Mouse (Mus musculus) lung, postnatal 10 days (tissue): ENCODE results near the gene Atad5.

Experiments
- DNase-seq: peaks from one replicate; pipeline ENCODE4 v3.0.0; 2021

The Atad5 gene

DNA sequence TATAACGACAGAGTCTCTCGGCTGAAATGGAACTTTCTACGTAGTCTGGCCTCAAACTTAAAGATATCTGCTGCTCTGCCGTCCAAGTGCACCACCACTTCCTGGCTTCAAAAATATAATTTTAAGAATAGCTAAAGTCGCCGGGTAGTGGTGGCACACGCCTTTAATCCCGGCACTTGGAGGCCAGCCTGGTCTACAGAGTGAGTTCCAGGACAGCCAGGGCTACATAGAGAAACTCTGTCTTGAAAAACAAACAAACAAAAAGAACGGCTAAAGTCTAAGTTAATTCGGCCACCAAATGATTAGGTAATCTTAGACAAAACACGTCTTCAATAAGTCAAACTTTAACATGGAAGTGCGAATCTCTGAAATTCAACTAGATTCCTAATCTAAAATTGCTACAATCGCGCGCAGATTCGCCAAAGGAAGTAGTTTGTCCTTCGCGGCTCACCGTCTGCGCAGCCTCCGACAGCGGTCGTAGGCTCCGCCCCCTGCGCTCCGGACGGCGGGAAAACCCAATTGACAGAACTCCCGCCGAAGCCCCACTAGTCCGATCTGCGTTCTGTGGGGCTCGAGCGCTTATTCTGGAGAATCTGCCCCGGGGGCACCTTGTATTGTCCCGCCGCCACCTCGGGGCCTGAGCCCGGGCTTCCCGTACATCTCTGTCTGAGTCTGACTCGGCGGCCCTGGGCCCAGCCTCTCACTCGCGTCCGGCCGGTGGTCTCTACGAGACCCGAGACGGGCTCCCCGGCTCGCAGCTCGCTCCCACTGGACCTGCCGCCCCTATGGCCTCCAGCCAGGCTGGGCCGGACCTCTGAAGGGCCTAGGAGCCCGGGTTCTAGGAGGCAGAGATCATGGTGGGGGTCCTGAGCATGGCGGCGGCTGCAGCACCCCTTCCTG, at the start of gene Atad5:
Atad5 (plus strand) TSS at position 484 of the 900 bp plus-strand sequence.
- peak; percentile 94 for DNase-seq

DNA sequence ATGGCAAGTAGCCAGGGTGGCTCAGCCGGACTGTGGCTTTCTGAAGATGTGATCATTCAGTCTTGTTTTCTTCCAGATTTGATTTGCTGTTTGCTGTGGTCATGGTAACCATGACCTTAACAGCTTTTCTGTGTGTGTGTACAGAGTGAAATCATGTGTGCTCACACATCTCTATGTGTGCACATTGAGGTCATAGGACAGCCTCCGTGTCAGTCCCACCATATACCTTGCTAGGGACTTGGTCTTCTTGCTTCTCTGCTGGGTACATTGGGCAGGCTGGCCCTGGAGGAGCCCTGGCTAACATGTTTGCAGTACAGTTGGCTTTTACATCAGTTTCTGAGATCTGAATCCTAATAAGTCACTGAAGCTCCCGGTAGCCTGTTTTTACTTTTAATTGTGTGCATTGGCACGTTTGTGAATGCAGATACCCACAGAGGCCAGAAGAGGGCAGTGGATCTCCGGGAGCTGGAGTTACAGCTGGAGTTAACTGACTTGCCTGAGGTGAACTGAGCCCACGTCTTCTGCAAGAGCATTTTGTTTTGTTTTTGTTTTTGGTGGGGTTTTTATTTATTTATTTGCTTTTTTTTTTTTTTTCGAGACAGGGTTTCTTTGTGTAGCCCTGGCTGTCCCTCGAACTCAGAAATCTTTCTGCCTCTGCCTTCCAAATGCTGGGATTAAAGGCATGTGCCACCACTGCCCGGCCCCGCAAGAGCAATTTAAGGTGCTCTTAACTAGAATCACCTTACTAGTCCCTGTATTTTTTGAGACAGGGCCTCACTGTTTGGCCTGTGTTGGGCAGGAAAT, 46.4 kb upstream of the Atad5 start:
- peak; percentile 72 for DNase-seq

DNA sequence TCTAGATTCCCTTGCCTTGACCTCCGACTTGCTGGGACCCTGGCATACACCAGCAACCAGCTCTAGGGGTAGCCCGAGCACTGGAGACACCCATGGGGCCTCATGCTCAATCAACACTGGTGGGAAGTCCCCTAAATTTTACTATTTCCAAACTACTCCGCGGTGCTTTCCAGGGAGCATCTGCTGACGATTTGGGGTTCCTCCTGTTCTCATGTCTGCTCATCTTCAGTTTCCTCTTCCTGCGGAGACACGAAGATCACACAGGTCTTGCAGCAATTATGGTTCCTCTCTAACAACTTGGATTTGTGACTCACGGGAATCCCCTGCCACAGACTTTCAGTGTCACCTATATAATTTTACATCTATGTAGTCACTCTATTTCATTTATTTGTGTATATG, 45.8 kb upstream of the Atad5 start:
- no peak for DNase-seq

DNA sequence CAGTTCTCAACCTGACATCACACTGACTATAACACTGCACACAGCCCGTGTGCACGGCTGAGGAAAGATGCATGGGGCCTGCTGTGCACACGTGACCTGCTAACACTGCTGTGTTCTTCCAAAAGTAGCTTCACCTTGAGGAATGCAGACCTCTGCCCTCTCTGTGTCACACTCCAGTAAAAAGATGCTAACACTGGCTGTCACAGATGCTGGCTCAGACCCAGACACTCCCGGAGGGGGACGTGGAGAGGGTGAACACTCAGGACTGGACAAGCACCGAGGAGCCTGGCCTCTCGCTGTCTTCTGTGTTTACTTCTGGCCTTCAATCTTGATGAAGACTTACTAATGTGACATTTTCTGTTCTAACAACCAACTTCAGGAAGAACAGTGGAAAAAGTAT, 42.3 kb upstream of the Atad5 start:
- DNase-seq, result no peak

DNA sequence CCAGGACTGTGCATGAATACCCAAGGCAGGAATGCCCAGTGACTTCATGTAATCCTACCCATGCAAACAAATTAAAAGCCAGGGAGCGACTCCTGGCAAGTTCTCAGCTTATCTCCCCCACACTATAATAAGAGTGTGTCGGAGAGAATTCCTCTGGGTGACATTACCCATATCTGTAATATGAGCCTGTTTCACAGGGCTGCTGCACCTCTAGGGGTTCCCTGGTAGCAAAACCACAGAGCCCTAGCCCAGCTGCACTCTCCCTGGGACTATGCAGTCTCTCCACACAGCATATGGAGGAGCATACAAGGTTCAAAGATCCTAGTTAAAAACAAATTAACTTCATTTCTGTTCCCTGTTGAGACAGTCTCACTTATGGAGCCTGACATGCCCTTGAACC, 39.1 kb upstream of the Atad5 start:
- DNase-seq, result peak; percentile 8

DNA sequence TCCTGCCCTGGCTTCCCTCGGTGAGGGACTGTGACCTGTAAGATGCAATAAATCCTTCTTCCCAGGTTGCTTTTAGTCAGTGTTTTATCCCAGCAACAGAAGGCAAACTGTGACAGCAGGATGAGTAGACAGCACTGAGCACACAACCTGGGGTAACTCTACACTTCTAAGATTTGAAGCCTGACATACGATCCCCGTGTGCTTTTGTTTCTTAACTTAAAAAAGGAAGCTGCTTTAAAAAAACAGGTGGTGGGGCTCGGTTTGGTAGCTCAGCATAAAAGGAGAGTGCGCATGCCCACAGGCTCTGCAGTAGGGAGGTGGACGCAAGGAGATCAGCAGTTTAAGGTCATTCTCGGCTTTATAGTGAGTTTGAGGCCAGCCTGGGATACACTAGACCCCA, 36.7 kb upstream of the Atad5 start:
- no peak for DNase-seq

DNA sequence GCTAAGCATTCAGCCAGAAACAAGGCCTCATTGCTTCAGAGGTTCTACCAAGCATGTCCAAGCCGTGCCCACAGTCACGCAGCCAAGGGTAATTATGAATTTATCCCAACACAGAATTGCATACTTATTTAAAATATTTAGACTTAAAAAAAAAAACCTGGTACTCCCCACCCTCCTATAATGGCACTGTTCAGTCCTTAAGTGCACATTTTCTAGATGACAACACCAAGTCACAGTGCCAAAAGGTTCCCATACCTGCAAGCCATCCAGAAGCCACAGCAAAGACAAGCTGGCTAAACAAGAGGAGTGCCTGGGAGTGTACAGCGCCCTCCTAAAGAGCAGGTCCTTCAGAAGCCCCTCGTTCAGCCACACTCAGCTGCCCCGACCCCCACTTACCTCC, 36.0 kb upstream of the Atad5 start:
- DNase-seq, result no peak

DNA sequence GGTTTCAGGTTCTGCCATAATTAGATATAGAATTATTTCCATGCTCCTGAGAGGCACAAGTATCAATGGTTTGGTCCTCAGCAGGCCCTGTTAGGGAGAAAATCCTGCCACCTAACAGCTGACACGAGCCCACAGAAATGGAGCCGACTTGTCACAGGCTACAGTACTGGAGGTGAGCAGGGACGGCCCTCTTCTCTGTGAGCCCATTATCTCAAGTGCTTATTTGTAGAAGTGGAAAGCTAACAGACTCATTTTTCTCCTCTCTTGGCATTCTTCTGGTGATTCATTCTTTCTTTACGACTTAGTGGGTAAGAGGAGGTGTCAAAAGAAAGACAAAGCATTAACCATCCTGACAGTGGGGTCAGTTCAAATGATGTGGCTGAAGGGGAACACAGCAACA, 34.5 kb upstream of the Atad5 start:
- DNase-seq, result no peak

DNA sequence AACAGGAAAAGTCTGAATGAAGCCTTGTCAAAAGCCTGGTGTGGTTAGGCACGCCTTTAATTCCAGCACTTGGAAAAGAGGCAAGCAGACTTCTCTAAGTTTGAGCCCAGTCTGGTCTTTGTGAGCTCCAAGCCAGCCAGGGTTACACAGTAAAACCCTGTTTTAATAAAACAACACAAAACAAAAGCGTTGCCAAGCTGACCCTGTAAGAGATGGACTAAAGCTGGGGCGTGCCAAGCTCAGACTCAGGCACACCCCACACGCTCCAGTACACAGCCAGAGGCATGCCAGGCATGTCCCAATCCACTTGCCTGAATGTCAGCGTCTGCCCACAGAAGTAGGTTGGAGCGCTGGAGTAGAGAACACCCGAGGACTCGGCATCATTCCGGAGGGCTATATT, 33.1 kb upstream of the Atad5 start:
- peak; percentile 33 for DNase-seq

DNA sequence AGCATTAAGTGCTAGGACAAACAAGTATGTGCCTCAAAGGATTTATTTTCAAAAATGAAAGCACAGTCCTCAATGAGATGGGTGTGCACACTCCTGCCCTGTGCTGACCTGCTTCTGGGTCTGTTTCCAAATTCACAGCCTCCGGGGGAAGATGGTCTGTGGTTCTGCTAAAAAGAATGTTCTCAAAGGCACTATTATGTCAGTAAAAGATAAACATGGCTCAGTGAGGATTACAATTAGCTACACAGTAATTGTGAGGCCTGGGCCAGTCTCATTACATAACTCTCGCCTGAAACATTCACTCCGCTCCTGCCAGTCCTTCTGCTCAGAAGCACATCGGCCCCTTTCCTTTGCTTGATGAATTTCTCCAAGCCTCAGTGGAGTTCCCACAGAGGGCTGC, 27.0 kb upstream of the Atad5 start:
- no peak for DNase-seq

DNA sequence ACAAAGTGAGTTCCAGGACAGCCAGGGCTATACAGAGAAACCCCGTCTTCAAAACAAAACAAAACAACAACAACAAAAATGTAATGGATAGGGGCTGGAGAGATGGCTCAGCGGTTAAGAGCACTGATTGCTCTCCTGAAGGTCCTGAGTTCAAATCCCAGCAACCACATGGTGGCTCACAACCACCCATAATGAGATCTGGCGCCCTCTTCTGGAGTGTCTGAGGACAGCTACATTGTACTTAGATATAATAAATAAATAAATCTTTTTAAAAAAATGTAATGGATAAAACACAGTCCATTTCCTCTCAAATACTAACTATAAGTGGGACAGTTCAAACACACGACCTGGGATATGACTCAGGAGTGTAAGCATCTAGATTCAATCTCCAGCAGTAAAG, 22.8 kb upstream of the Atad5 start:
- DNase-seq, result peak; percentile 18

DNA sequence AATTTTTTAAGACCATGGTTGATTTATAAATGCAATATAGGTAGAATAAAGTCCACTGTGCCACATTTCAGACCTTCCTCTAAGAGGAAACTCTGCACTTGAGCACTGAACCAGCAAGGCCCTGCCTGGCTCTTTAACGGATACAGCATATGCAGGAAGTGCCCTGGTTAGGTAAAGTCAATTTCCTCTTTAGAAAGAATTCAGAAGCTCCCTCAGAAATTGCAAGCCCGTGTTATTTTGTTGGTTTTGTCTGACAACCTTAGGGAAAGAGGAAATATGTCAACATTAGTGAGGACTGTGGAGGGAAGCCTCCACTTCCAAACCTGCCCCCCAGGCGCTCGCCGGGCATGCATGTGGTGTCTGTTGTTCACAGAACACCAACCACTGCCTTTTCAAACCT, 21.6 kb upstream of the Atad5 start:
- no peak for DNase-seq

DNA sequence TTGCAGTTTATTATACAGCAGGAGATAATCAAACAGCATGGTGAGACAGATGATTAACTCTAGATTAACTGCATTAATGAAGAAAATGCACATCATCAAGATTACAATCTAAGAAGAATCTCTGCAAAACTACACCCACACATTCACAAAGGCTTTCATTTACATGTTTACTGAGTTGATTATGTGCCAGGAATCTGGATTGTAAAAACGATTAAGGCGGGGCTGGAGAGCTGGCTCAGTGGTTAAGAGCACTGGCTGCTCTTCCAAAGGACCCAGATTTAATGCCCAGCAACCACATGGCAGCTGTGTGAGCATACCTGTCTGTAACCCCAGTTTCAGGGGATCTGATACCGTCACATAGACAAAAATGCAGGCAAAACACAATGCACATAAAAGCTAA, 19.4 kb upstream of the Atad5 start:
- DNase-seq, result peak; percentile 25

DNA sequence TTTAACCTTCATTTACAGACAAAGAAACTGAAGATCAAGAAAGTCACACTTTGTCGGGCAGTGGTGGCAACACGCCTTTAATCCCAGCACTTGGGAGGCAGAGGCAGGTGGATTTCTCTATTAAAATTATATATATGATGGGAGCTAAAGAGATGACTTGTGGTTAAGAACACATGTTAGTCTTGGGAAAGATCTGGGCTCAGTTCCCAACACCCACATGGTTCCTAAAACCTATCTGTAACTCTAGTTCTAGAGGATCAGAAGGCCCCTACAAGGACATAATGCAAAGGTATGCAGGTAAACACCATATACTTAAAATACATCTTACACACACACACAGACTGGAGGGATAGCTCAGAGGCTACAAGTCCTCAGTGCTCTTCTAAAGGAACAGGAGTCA, 18.2 kb upstream of the Atad5 start:
- no peak for DNase-seq

DNA sequence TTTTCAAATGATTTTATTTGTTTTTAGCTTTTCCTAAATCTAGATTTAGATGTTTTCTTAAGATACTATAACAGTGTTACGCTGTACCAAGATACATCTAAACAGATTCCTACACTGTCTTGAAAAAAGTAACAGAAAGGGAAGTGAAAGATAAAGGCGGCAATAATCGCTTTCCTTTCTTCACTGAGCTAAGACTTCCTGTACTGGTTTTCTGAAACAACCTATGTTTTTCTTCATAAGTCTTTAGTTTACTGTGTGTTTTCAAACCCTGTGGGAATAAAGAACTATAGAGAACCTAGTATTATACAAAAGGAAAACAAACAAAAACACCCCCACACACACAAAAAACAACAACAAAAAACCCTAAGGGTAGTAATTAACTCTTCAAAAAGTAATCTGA, 16.8 kb upstream of the Atad5 start:
- no peak for DNase-seq

DNA sequence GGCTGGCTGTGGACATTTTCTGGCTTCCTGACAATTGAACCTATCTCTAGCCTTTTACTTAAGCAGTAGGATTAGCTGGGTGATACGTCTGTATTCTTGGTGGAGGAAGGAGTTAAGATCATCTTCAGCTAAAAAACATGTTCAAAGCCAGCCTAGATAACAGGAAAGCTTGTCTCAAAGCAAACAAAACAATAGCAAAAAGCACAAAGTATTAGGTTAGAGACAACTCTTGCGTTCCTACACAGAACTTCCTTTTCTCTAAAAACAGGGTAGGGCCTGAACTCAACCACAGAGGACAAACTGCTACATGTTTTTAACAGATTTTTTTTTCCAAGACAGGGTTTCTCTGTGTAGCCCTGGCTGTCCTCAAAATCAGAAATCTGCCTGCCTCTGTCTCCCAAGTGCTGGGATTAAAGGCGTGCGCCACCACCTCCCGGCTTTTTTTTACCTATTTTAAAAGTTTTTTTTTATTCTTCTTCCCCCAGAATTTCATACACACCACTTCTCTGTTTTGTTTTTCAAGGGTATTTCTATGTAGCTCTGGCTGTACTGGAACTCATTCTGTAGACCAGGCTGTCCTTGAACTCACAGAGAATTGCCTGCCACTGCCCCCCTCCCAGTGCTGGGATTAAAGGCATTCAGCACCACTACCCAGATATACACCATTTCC, 13.5 kb upstream of the Atad5 start:
- no peak for DNase-seq

DNA sequence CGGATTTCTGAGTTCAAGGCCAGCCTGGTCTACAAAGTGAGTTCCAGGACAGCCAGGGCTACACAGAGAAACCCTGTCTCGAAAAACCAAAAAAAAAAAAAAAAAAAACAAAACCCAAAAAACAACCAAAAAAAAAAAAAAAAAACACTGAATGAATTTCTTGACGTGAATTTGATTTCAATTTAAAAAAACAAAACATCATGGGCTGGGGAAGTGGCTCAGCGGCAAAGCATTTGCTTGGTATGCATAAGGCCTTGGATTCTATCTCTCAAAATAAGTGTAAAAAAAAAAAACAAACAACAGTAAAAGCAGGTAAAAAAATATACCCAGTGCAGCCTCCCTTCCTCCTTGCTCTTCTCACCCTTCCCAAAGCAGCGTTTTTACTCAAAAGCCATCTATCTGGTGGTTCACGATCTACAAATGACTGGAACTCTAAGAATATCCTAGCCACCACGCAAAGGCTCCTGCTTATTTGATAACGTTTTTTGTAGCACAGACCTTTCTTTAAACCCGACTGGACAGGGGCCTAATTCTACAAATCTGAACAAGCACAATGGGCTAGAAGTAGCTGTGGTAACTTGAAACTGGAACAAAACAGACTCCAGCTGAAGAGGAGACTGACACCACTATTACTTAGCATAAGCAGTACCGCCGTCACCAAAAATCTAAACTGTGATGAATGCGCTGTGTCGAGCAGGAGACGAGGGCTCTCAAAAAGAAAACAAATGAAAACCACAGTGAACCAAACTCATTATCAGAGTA, 11.2 kb upstream of the Atad5 start:
- DNase-seq, result no peak

DNA sequence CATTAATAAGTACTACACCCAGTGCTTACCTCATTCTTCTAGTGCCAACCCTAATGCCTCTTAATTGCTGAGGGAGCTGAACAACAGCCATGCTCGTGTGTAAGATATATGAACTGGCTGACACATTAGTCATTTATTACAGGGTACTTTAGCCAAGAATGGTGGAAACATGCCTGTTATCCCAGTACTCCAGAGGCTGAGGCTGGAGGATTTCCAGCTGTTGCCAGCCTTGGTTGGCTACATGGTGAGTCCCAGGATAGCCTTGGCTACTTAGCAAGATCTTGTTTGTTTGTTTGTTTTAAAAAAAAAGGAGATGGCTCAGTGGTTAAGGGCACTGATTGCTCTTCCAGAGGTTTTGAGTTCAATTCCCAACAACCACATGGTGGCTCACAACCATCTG, 10.4 kb upstream of the Atad5 start:
- no peak for DNase-seq

DNA sequence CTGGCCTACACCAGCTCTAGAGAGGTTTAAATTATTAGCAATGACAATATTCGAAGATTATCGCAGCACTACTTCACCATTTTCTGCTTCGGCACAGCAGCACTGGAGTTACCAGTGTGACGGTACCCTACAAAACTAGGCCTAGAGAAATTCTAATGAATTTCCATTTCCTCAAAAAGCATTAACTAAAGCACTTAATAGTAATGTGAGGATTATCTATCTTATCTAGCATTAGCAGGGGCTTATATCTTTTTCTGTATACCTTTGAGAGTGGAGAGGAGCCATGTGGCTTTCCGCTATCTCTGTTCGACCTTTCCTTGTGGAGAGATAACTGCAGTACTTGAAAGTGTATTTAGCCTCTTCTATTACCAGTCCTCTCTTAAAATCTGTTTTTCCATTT, 9.4 kb upstream of the Atad5 start:
- DNase-seq, result no peak

DNA sequence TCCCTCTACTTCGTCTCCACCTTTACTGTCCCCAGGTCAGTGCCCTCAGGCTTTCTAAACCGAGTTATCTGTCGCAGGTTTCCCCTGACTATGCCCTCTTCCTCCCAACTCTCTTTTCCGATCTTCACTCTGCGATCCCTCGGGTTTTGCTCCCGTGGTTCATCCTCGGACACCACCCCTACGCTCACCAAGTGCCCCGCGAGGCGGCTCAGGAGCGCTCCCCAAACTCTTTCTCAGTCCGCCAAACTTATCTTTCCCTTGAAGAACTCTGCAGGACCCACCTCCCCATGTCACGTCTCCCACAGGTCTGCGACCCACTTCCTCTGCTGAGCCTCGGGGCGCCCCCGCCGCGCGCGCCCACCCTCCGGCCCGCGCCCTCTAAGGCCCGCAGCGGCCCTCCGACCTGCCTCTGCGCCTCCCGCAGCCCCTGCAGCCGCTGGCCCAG, 8.8 kb upstream of the Atad5 start:
- peak; percentile 42 for DNase-seq

DNA sequence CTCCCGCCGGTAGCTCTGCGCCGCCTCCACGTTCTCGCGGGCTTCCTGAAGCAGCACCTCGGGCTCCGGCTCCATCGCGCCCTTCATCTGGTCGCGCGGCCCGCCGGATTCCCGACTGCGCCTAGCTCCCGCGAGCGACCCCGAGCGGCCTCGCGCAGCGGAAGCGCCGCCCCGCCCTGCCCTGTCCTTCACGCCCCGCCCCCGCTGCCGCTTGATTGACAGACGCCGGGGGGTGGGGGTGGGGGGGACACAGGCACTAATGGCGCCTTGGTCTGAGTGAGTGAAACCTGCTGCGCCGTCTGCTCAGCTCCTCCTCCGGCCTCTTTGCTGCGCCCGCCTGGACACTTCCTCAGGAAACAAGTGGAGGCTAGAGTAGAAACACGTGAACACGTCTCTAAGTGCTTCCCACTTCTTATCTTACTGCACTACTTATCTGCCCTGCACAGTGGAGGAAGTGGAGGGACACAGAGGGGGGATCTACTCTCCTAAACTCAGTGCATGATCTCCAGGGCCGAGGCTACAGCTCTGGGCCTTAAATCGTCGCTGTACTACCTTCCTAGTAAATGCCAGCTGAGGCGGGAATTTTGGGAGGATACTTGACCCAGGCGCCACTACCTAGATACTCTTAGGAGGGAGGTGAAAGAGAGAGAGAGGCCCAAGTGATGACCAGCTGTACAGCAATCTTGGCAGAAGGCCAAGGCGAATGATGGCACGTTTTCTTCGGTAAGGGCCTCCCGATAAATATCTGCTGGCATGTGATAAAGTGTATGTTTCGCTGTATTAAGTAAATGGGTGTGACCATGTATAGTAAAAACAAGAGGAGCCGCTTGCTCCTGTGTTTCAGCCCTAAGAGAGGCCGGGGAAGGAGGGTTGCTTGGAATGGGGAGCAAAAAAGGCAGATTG, 8.1 kb upstream of the Atad5 start, which contains the start of gene Crlf3:
Crlf3 (minus strand) TSS at position 166 of the 903 bp plus-strand sequence.
- DNase-seq, result peak; percentile 96
